Mouse (Mus musculus): Measurements from ENCODE around the gene Stard10. TPM values are rescaled to one million over a fixed set of nuclear protein-coding genes. Genes with fewer than 3 reads are reported as not detected.

Gene Stard10
- polyA plus RNA-seq, 1 experiment from 2014 or later: 111 TPM

GRCm38 (mm10) chr7:101309985-101310326 lies 6.9 kb upstream of the Stard10 start:
- peak overlapping the region; percentile 53 for H3K4me3 ChIP-seq (replicated peaks)
- H3K27ac ChIP-seq: peak overlapping the region; percentile 96
- ATAC-seq: no peak
- H3K9ac ChIP-seq: peak overlapping the region; percentile 73; the same call in 1 of the 2 replicates
- peak overlapping the region; percentile 57 for H3K4me2 ChIP-seq (replicated peaks)
- 0 out of 2 replicates have a peak, but pooled peaks cover 4% of the 10 kb centered on the region for H3K4me1 ChIP-seq (replicated peaks)
- WGBS: 43% methylated on average over 5 of the region's 5 CpGs
- no peaks in the 10 kb centered on the region for H3K36me3 ChIP-seq
- H3K27me3 ChIP-seq (replicated peaks): no peaks in the 10 kb centered on the region
- no peaks in the 10 kb centered on the region for H3K9me3 ChIP-seq

DNA sequence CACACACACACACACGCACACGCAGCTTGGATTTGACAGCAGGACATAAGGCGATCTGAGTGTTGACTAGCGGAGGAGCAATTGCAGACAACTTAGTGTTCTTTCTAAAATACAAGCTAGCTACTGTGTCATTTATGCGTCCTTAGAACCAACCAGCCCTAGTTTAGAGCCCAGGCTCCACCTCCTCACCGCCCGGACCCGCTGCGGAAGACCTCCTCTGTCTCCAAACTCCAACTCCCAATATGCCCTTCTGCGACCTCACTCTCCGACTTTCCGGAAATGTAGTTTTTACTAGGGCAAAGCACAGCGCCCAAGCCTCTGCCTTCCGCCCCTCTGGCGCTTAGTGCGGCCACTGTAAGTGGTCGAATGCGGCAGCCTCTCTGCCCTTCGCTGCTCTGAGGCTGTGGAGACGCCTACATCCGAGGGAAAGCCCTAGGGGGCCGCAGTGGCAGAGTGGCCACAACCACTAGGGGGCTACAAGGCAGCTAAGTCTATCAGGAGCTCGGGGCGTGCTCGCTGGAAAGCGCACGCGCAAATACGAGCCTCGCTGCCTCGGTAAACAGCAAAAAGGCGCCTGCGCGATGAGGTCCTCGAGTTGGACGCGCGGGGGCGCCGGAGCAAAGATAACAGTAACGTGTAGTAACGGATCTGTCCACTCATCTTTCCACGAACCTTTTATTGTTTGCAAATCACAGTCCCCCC lies 6.4 kb upstream of the Stard10 start:
- peak overlapping the region; percentile 57 for H3K4me2 ChIP-seq (replicated peaks)
- no peaks in the 10 kb centered on the region for H3K9me3 ChIP-seq
- no peaks in the 10 kb centered on the region for H3K27me3 ChIP-seq (replicated peaks)
- H3K4me3 ChIP-seq (replicated peaks): peak overlapping the region; percentile 53
- ATAC-seq: peak; percentile 98
- 0 out of 2 replicates have a peak, but pooled peaks cover 4% of the 10 kb centered on the region for H3K4me1 ChIP-seq (replicated peaks)
- WGBS: under 1% methylated on average over 43 of the region's 43 CpGs
- no peaks in the 10 kb centered on the region for H3K36me3 ChIP-seq
- peak overlapping the region; percentile 73 for H3K9ac ChIP-seq
- peak overlapping the region; percentile 96 for H3K27ac ChIP-seq

GRCm38 (mm10) chr7:101311061-101311460 lies 5.8 kb upstream of the Stard10 start:
- H3K9ac ChIP-seq: no peak overlapping the region; the same call in 1 of the 2 replicates
- 29% methylated on average over 2 of the region's 2 CpGs for WGBS
- no peaks in the 10 kb centered on the region for H3K36me3 ChIP-seq
- no peak for ATAC-seq
- peak overlapping the region; percentile 57 for H3K4me2 ChIP-seq (replicated peaks)
- no peak overlapping the region for H3K27ac ChIP-seq
- no peaks in the 10 kb centered on the region for H3K9me3 ChIP-seq
- H3K4me3 ChIP-seq (replicated peaks): peak overlapping the region; percentile 53
- H3K4me1 ChIP-seq (replicated peaks): 0 out of 2 replicates have a peak, but pooled peaks cover 4% of the 10 kb centered on the region
- no peaks in the 10 kb centered on the region for H3K27me3 ChIP-seq (replicated peaks)

GRCm38 (mm10) chr7:101313033-101313432 lies 3.9 kb upstream of the Stard10 start:
- Histone ChIP-seq H3K27me3 (replicated peaks) (no peaks in the 10 kb centered on the region), H3K9me3 (no peaks in the 10 kb centered on the region), H3K27ac (no peak overlapping the region), H3K36me3 (no peaks in the 10 kb centered on the region), H3K4me3 (replicated peaks) (no peak overlapping the region), H3K4me2 (replicated peaks) (no peak overlapping the region), H3K4me1 (replicated peaks) (0 out of 2 replicates have a peak, but pooled peaks cover 4% of the 10 kb centered on the region), H3K9ac (no peak overlapping the region)
- no peak for ATAC-seq
- WGBS: 51% methylated on average over 3 of the region's 3 CpGs

GRCm38 (mm10) chr7:101314396-101314795 lies 2.5 kb upstream of the Stard10 start:
- no peak overlapping the region for H3K27ac ChIP-seq
- ATAC-seq: no peak
- no peak overlapping the region for H3K9ac ChIP-seq
- H3K27me3 ChIP-seq (replicated peaks): no peaks in the 10 kb centered on the region
- WGBS: 61% methylated on average over 5 of the region's 5 CpGs
- no peaks in the 10 kb centered on the region for H3K36me3 ChIP-seq
- no peak overlapping the region for H3K4me2 ChIP-seq (replicated peaks)
- H3K4me1 ChIP-seq (replicated peaks): 0 out of 2 replicates have a peak, but pooled peaks cover 4% of the 10 kb centered on the region
- no peaks in the 10 kb centered on the region for H3K9me3 ChIP-seq
- H3K4me3 ChIP-seq (replicated peaks): no peak overlapping the region

- Histone ChIP-seq H3K4me2 (replicated peaks) (no peak overlapping the region), H3K4me1 (replicated peaks) (peaks cover 9% of the 10 kb centered on the region), H3K27ac (no peak overlapping the region), H3K9me3 (no peaks in the 10 kb centered on the region), H3K4me3 (replicated peaks) (no peak overlapping the region), H3K27me3 (replicated peaks) (no peaks in the 10 kb centered on the region), H3K36me3 (no peaks in the 10 kb centered on the region), H3K9ac (no peak overlapping the region)
- ATAC-seq: no peak
Observed at GRCm38 (mm10) chr7:101315699-101316098, 1.2 kb upstream of the Stard10 start.

GRCm38 (mm10) chr7:101316591-101317001 lies 290 bp upstream of the Stard10 start:
- Histone ChIP-seq H3K27me3 (replicated peaks) (no peaks in the 10 kb centered on the region), H3K9me3 (no peaks in the 10 kb centered on the region), H3K27ac (peak overlapping the region; percentile 62; the same call in 1 of the 2 replicates), H3K4me2 (replicated peaks) (no peak overlapping the region), H3K4me3 (replicated peaks) (no peak overlapping the region), H3K9ac (no peak overlapping the region), H3K36me3 (no peaks in the 10 kb centered on the region), H3K4me1 (replicated peaks) (peaks cover 13% of the 10 kb centered on the region)
- 54% methylated on average over 6 of the region's 6 CpGs for WGBS
- peak; percentile 64 for ATAC-seq

DNA sequence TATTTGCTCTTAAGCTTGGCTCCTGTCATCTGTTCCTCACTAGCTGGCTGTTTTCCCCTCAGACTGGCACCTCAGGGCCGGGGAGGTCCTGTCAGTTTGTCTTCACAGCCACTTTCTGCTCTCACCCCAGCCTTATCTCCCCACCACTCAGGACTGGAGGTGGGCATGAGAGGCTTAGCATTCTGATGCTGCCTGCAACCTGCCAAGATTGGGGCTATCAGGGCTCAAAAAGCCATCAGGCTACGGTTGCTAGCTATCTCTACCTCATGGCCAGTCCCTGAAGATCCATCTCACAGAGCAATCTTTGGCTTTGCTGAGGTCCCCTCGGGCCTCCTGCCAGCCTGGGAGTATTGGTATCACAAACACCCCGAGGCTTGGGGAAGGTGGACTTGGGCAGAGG lies 2.0 kb downstream of the Stard10 start:
- H3K36me3 ChIP-seq: no peaks in the 10 kb centered on the region
- no peaks in the 10 kb centered on the region for H3K9me3 ChIP-seq
- H3K4me2 ChIP-seq (replicated peaks): no peak overlapping the region
- no peak overlapping the region for H3K4me3 ChIP-seq (replicated peaks)
- peaks cover 17% of the 10 kb centered on the region for H3K4me1 ChIP-seq (replicated peaks)
- no peak overlapping the region for H3K27ac ChIP-seq
- ATAC-seq: no peak
- no peaks in the 10 kb centered on the region for H3K27me3 ChIP-seq (replicated peaks)
- no peak overlapping the region for H3K9ac ChIP-seq
- 64% methylated on average over 4 of the region's 4 CpGs for WGBS

DNA sequence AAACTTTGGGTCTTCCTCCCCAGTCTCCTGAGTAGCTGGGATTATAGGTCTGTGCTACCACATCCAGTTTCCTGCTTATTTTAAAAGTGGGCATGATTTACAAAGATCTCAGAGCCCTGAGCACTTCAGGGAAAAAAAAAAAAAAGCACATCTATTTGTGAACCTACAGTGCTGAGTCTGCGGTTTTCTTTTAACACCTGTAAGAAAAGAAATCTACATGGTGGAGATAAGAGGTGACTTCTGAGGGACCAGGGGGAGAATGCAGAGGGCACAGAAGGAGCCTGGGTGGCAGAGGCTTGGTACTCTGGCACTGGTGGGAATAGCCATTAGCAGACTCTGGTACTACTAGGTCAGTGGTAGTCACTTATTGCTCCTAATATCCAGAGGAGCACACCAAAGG lies 2.9 kb downstream of the Stard10 start:
- Histone ChIP-seq H3K9ac (no peak overlapping the region), H3K27ac (peak overlapping the region; percentile 90), H3K4me1 (replicated peaks) (peaks cover 22% of the 10 kb centered on the region), H3K36me3 (no peaks in the 10 kb centered on the region), H3K4me3 (replicated peaks) (no peak overlapping the region), H3K9me3 (no peaks in the 10 kb centered on the region), H3K27me3 (replicated peaks) (no peaks in the 10 kb centered on the region), H3K4me2 (replicated peaks) (peak overlapping the region; percentile 96; the same call in 1 of the 2 replicates)
- ATAC-seq: no peak
- 69% methylated on average over 1 of the region's 1 CpGs for WGBS

- no peaks in the 10 kb centered on the region for H3K36me3 ChIP-seq
- H3K4me2 ChIP-seq (replicated peaks): peak overlapping the region; percentile 96
- H3K9me3 ChIP-seq: no peaks in the 10 kb centered on the region
- H3K4me1 ChIP-seq (replicated peaks): peaks cover 24% of the 10 kb centered on the region
- no peaks in the 10 kb centered on the region for H3K27me3 ChIP-seq (replicated peaks)
- ATAC-seq: peak; percentile 82
- peak overlapping the region; percentile 73 for H3K9ac ChIP-seq
- peak overlapping the region; percentile 81 for H3K4me3 ChIP-seq (replicated peaks)
- peak overlapping the region; percentile 90 for H3K27ac ChIP-seq
- 4% methylated on average over 33 of the region's 37 CpGs for WGBS
Observed at GRCm38 (mm10) chr7:101320399-101321217, 3.7 kb downstream of the Stard10 start.

- Histone ChIP-seq H3K4me3 (replicated peaks) (peak overlapping the region; percentile 81), H3K9me3 (no peaks in the 10 kb centered on the region), H3K9ac (peak overlapping the region; percentile 73), H3K4me2 (replicated peaks) (peak overlapping the region; percentile 96), H3K27ac (peak overlapping the region; percentile 90), H3K36me3 (no peaks in the 10 kb centered on the region), H3K27me3 (replicated peaks) (no peaks in the 10 kb centered on the region), H3K4me1 (replicated peaks) (peaks cover 24% of the 10 kb centered on the region)
- ATAC-seq: peak; percentile 50
- under 1% methylated on average over 55 of the region's 61 CpGs for WGBS
Observed at GRCm38 (mm10) chr7:101321218-101321827, 4.4 kb downstream of the Stard10 start.

- Histone ChIP-seq H3K27ac (peak overlapping the region; percentile 90), H3K36me3 (no peaks in the 10 kb centered on the region), H3K9me3 (no peaks in the 10 kb centered on the region), H3K4me2 (replicated peaks) (peak overlapping the region; percentile 96), H3K4me1 (replicated peaks) (peaks cover 33% of the 10 kb centered on the region), H3K27me3 (replicated peaks) (no peaks in the 10 kb centered on the region), H3K4me3 (replicated peaks) (peak overlapping the region; percentile 81), H3K9ac (peak overlapping the region; percentile 73)
- 47% methylated on average over 4 of the region's 4 CpGs for WGBS
- ATAC-seq: peak; percentile 72
Observed at GRCm38 (mm10) chr7:101323141-101323594, 6.3 kb downstream of the Stard10 start.
